Mouse (Mus musculus) neural tube, embryonic 11.5 days (tissue): ENCODE data around the gene Bcl2l2. TPM values are rescaled to one million over a fixed set of nuclear protein-coding genes. Genes with fewer than 3 reads are reported as not detected.

Source experiments
- ATAC-seq: fragments of 200-750 bp; cut with Nextera tagmentation; 2 replicates; pipeline ENCODE4 v1.8.0; 2017; ENCODE audit warnings: moderate number of reproducible peaks, mild to moderate bottlenecking, moderate TSS enrichment, moderate library complexity; ENCODE audit not compliant: insufficient read depth, low FRiP score, low TSS enrichment
- DNase-seq: peaks from one replicate; pipeline ENCODE4 v3.0.0-alpha.2; 2015; ENCODE audit warnings: low spot score
- H3K27ac ChIP-seq: fragments of 300-500 bp; sonication (generic); 2 replicates; pipeline ENCODE4 v1.5.1; 2014; ENCODE audit warnings: low read depth, mild to moderate bottlenecking, low read length
- H3K27me3 ChIP-seq: fragments of 300-500 bp; sonication (generic); 2 replicates; pipeline ENCODE4 v1.6.1; 2014; ENCODE audit warnings: mild to moderate bottlenecking, low read length, mixed read lengths; ENCODE audit not compliant: control insufficient read depth, insufficient read depth
- H3K36me3 ChIP-seq: fragments of 300-500 bp; sonication (generic); 2 replicates; pipeline ENCODE4 v1.6.1; 2014; ENCODE audit warnings: mild to moderate bottlenecking, low read length, moderate library complexity, mixed read lengths; ENCODE audit not compliant: control insufficient read depth, insufficient read depth
- H3K4me1 ChIP-seq: fragments of 300-500 bp; sonication (generic); 2 replicates; pipeline ENCODE4 v1.6.1; 2014; ENCODE audit warnings: low read length, mixed read lengths; ENCODE audit not compliant: control insufficient read depth, insufficient read depth
- H3K4me2 ChIP-seq: fragments of 300-500 bp; sonication (generic); 2 replicates; pipeline ENCODE4 v1.6.1; 2014; ENCODE audit warnings: low read depth, mild to moderate bottlenecking, moderate library complexity
- H3K4me3 ChIP-seq: fragments of 300-500 bp; sonication (generic); 2 replicates; pipeline ENCODE4 v1.5.1; 2014; ENCODE audit warnings: low read depth, low read length
- H3K9ac ChIP-seq: fragments of 300-500 bp; sonication (generic); 2 replicates; pipeline ENCODE4 v1.6.1; 2014; ENCODE audit warnings: mild to moderate bottlenecking, low read length
- H3K9me3 ChIP-seq: fragments of 300-500 bp; sonication (generic); 2 replicates; pipeline ENCODE4 v1.6.1; 2016; ENCODE audit warnings: low read length; ENCODE audit not compliant: control insufficient read depth
- WGBS: fragments of 180-500 bp; shearing (Covaris S2); extraction: QIAGEN DNeasy Blood & Tissue Kit; methylation state at CpG from one replicate; pipeline ENCODE4 v1.1.7; 2014; 5-methylcytosine and 5-hydroxymethylcytosine counted together
- polyA plus RNA-seq: library from polyadenylated mRNA; unstranded; fragments of >200 nt; fragmentation: Nextera tagmentation; extraction: Ambion mirVana; gene quantifications from 2 replicates; pipeline ENCODE4 v1.2.1, GENCODE M21; 2014

The Bcl2l2 gene
- polyA plus RNA-seq, 1 experiment from 2014 or later = 2.9 TPM

GRCm38 (mm10) chr14:54865626-54866025, 17.6 kb upstream of the Bcl2l2 start:
- Histone ChIP-seq H3K4me2 (no peak overlapping the region), H3K36me3 (no peaks in the 10 kb centered on the region), H3K9ac (no peak overlapping the region), H3K4me3 (no peak overlapping the region), H3K27ac (no peak overlapping the region), H3K9me3 (no peaks in the 10 kb centered on the region), H3K27me3 (no peaks in the 10 kb centered on the region), H3K4me1 (0 out of 2 replicates have a peak, but pooled peaks cover 3% of the 10 kb centered on the region)
- ATAC-seq = no peak
- WGBS = 83% methylated on average over 5 of the region's 5 CpGs
- DNase-seq = no peak

DNA sequence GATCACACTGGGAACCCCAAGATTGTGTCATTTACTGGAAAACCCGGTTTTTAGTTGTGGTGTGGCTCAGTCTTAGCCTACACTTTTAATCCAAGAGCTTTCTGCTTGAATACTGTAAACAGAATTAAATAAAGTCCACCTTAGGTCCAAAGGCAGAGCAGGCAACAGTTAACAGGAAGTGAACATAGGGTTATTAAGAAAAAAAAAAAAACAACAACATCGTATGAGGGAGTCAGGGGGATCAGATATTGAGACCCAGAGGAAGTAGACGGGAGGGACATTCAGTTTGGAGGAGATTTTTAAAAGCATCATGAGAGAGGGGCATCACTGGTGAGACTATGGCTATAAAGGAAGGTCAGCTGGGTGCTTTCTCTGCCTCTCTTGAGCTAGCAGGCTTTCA, 16.9 kb upstream of the Bcl2l2 start:
- DNase-seq (no peak), ATAC-seq (no peak)
- Histone ChIP-seq H3K4me3 (no peak overlapping the region), H3K27ac (no peak overlapping the region), H3K9ac (no peak overlapping the region), H3K36me3 (no peaks in the 10 kb centered on the region), H3K27me3 (no peaks in the 10 kb centered on the region), H3K4me1 (0 out of 2 replicates have a peak, but pooled peaks cover 3% of the 10 kb centered on the region), H3K4me2 (no peak overlapping the region), H3K9me3 (no peaks in the 10 kb centered on the region)
- 80% methylated on average over 3 of the region's 3 CpGs for WGBS

DNA sequence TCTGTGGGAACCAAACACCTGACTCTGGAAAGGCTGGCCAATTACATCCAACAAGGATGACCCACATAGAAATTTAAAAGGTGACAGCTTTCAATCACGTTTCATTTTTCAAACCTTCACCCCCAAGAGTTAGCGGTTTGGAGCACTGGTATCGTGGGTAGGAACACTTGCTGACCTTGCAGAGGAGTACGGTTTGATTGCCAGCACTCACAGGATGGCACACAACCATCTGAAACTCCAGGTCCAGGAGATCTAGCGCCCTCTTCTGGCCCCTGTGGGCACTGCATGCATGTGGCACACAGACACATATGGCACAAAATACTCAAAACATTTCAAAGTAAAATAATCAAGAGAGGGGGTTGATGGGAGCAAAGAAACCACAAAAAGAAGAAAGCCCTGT, 16.2 kb upstream of the Bcl2l2 start:
- ATAC-seq (no peak), DNase-seq (peak; percentile 28)
- no peaks in the 10 kb centered on the region for H3K36me3 ChIP-seq
- WGBS = 61% methylated on average over 5 of the region's 5 CpGs
- H3K27ac ChIP-seq = no peak overlapping the region
- H3K4me3 ChIP-seq = no peak overlapping the region
- H3K27me3 ChIP-seq = no peaks in the 10 kb centered on the region
- 0 out of 2 replicates have a peak, but pooled peaks cover 3% of the 10 kb centered on the region for H3K4me1 ChIP-seq
- H3K9ac ChIP-seq = no peak overlapping the region
- no peaks in the 10 kb centered on the region for H3K9me3 ChIP-seq
- no peak overlapping the region for H3K4me2 ChIP-seq

DNA sequence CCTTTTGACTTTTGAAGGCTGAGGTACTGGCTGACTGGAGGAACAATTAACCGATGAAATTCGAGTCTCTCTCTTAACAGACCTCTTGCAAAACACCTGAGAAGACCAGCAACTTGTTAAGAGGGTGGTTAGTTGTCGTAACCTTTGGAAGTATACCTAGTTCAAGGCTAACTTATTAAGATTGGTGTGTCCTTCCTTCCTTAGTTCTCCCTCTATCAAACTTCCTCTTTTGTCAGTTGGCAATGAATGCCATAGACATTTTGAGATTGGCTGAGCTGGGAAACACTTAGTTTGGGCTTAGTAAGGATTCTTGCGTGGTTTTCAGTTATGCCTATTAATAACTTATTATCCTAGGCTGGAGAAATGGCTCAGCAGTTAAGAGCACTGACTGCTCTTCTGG, 15.2 kb upstream of the Bcl2l2 start:
- WGBS = 85% methylated on average over 4 of the region's 4 CpGs
- DNase-seq = no peak

DNA sequence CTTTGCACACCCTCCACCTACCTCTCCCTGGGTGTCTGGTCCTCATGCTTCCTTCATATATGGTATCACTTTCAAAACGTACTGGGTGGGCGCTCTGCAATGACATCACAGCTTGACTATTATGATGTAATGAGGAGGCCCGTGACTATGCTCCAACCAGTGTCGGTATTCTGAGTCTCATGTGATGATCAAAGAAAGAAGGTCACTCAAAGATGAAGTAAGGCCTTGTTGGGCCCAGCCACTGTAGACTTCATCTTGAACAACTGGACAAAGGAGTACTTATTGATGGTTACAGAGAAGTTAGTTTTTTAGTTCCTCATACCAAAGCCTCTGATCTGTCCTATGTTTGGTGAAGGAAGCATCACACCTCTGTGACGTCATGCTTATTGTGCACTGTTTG, 12.3 kb upstream of the Bcl2l2 start, which contains the start of gene Homez:
TSS of gene Homez (minus strand) at position 101 of the 400 bp plus-strand sequence.
- no peak within 1 kb of the TSS for H3K27ac ChIP-seq
- H3K9me3 ChIP-seq = no peaks in the 10 kb centered on the region

More for the DNA sequence above, 15.2 kb upstream of the Bcl2l2 start:
- Histone ChIP-seq H3K4me1 (0 out of 2 replicates have a peak, but pooled peaks cover 3% of the 10 kb centered on the region), H3K36me3 (no peaks in the 10 kb centered on the region), H3K27me3 (no peaks in the 10 kb centered on the region), H3K9me3 (no peaks in the 10 kb centered on the region), H3K4me3 (no peak overlapping the region), H3K27ac (no peak overlapping the region), H3K9ac (no peak overlapping the region), H3K4me2 (no peak overlapping the region)
- ATAC-seq = no peak

DNA sequence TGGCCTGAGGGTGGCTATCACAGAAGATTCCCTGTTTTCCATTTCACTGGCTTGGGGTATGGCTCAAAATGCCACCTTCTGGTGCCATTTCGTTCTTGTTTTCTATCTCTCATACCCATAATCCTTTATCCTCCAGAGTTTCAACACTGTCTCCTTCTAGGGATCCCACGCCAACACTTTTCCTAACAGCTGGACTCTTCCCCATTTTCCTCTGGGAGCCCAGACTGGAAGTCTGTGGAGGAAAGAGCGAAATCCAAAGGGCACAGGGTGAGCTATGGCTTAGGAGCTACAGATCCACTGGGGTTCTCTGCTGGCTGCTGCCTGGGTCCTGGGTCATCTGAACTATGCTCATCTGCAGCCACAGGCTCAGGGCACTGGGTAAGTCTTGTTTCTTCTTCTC, 9.0 kb upstream of the Bcl2l2 start:
- 0 out of 2 replicates have a peak, but pooled peaks cover 6% of the 10 kb centered on the region for H3K4me1 ChIP-seq
- WGBS = 91% methylated on average over 3 of the region's 3 CpGs
- H3K4me3 ChIP-seq = no peak overlapping the region
- ATAC-seq (no peak), DNase-seq (no peak)
- no peak overlapping the region for H3K9ac ChIP-seq
- H3K27ac ChIP-seq = no peak overlapping the region
- H3K9me3 ChIP-seq = no peaks in the 10 kb centered on the region
- H3K4me2 ChIP-seq = no peak overlapping the region
- no peaks in the 10 kb centered on the region for H3K27me3 ChIP-seq
- H3K36me3 ChIP-seq = no peaks in the 10 kb centered on the region

More for the DNA sequence above, 12.3 kb upstream of the Bcl2l2 start, which contains the start of gene Homez:
- H3K27me3 ChIP-seq = no peaks in the 10 kb centered on the region
- H3K4me3 ChIP-seq = no peak within 1 kb of the TSS
- H3K4me2 ChIP-seq = no peak within 1 kb of the TSS
- no peak for ATAC-seq
- no peaks in the 10 kb centered on the region for H3K36me3 ChIP-seq
- DNase-seq = no peak
- H3K9ac ChIP-seq = no peak within 1 kb of the TSS
- 87% methylated on average over 5 of the region's 5 CpGs for WGBS
- no peaks in the 10 kb centered on the region for H3K4me1 ChIP-seq

- 3% methylated on average over 36 of the region's 36 CpGs for WGBS
- DNase-seq (no peak), ATAC-seq (peak; percentile 61)
- Histone ChIP-seq H3K36me3 (no peaks in the 10 kb centered on the region), H3K9me3 (no peaks in the 10 kb centered on the region), H3K4me1 (0 out of 2 replicates have a peak, but pooled peaks cover 6% of the 10 kb centered on the region), H3K27me3 (no peaks in the 10 kb centered on the region), H3K4me2 (peak overlapping the region; percentile 99), H3K9ac (peak overlapping the region; percentile 61), H3K27ac (peak overlapping the region; percentile 67), H3K4me3 (peak overlapping the region; percentile 67)
Measured at GRCm38 (mm10) chr14:54875844-54876538, 7.2 kb upstream of the Bcl2l2 start.

- 0% methylated on average over 65 of the region's 72 CpGs for WGBS
- Histone ChIP-seq H3K4me2 (peak overlapping the region; percentile 99), H3K4me3 (peak overlapping the region; percentile 67), H3K9ac (peak overlapping the region; percentile 61), H3K36me3 (no peaks in the 10 kb centered on the region), H3K27me3 (no peaks in the 10 kb centered on the region), H3K27ac (peak overlapping the region; percentile 67), H3K9me3 (no peaks in the 10 kb centered on the region), H3K4me1 (0 out of 2 replicates have a peak, but pooled peaks cover 6% of the 10 kb centered on the region)
- DNase-seq (peak; percentile 95), ATAC-seq (peak; percentile 92)
Measured at GRCm38 (mm10) chr14:54876539-54877047, 6.6 kb upstream of the Bcl2l2 start.
